Mouse (Mus musculus) left cerebral cortex, postnatal 4 days (tissue): ENCODE results near the gene Armc7. TPM values are rescaled to one million over a fixed set of nuclear protein-coding genes. Genes with fewer than 3 reads are reported as not detected.

Experiments used
- DNase-seq: peaks from one replicate; pipeline ENCODE4 v3.0.0-alpha.2; 2022
- intact Hi-C: fragments of 180-260 bp; cut with DNase I; formaldehyde crosslinking; loops from one replicate; pipeline ENCODE4 v1.15.1; 2025
- total RNA-seq, 2 experiments: library from RNA; stranded (reverse); gene quantifications; 2 replicates each; pipeline ENCODE4 v1.2.3; 2021

Armc7 gene
- 10 to 100 TPM in 1 of 2 experiments, 1 to 10 TPM in 1; 9.9 to 10.2 TPM for total RNA-seq

DNA sequence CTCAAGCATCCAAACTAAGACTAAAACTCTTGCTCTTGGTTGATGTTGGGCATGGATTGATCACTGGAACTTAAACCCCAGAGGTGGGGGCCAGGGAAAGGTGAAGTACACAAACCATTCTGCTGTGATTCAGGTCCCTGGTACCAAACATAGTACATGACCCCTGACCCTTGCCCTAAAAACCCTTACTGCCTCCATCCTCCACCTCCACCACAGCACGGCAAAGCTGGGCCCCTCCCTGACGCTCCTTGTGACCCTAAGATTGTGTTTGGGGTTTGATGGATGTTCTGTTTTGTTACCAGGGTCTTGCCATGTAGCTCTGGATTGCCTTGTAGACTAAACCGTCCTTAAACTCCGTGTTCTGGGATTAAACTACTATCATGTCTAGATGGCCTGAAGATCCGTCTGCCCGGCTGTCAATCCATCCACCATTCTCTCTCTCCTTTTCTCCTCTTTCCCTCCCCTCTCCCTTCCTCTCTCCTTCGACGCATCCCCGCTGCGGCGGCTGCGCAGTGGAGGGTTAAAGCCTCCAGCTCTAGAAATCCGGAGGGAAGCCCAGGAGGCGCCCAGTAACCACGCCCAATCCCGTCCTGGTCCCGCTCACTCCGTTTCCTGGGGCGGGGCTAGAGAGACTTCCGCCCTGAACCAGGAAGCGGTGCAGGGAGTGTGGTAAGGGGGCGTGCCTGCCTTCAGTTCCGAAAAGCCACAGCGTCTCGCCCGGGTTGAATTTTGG, at the start of gene Armc7:
Gene Armc7 (plus strand): TSS at position 643 of the 733 bp plus-strand sequence.
- peak; percentile 94 for DNase-seq
- intact Hi-C loops = no loop called here

DNA sequence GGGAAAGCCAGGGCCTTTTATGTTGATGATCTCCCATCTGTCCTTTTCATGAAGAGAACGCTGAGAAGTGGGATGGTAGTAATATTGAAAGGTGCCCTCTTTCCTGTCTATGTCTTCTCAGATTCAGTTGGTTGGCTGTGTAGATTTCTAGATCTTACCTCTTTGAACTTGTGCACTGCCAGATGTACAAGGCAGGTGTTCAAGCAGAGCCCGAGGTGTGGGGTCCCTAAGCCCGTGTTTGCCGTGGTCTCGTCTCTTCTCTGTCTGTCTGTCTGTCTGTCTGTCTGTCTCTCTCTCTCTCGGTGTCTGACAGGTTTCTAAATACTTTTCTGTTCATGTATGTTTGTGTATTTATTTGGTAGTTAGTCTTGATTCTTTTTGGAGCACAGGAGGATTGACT, 49.8 kb upstream of the Armc7 start:
- DNase-seq = no peak
- intact Hi-C loops = loop anchor here (5.0 kb wide), 1 partner anchor 47 kb away; no protein-coding TSS in a partner anchor

DNA sequence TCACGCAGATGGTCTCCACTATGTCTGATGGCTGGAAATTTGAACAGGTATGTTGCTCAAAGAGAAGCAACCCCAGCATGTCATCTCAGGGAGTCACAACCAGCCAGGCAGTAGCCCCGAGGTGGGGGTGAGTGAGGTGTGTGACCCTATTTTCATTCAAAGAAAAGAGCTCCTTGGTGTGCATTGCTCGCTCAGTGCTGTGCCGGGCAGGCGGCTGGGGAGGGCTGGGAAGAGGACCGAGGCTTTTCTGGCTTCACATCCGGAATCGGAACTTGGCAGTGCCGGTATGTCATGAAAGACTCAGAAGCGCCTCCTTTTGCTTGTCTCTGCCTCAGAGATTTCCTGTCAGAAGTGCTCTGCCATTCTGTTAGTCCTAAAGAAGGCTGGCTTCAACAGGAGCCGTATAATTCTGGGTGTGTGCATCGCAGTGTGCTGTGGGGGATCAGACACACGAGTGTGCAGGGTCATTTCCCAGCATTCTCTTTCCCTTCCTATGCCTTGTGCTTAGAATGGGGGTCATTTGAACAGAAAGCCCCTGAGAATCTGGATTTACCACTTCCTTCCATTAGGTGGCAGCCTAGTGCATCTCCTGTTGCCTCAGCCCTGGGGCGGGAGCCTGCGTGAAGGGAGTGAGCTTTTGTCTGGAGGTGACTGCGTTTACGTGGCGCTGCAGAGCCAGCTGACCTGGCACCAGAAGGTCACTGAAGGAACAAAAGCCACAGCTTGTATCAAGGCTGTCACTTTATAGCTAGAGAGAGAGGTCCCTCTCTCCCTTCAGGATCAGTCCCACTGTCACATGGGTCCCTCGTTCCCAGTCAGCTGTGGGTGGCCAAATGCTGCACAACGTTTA, 47.8 kb upstream of the Armc7 start:
- DNase-seq = peak; percentile 75
- intact Hi-C loops = loop anchor here (5.0 kb wide), 1 partner anchor 45 kb away; no protein-coding TSS in a partner anchor

DNA sequence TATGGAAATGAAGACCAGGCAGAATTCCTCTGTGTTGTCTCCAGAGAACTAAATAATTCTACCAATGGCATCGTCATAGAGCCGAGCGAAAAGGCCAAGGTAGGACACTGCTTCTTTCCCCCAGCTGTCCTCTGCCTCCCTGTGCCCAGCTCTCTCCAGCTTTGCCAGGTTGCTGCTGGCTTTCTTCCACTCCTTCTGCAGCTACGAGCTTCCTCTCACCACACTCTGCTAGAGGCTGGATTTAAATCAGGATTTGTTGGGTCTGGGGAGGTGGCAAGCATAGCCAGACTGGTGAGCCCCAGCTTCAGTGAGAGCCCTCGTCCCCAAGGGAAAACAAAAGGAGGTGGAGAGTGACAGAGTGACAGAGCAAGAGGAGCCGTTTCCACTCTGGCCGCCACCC, 46.2 kb upstream of the Armc7 start:
- intact Hi-C loops = loop anchor here (5.0 kb wide), 1 partner anchor 43 kb away; no protein-coding TSS in a partner anchor

DNA sequence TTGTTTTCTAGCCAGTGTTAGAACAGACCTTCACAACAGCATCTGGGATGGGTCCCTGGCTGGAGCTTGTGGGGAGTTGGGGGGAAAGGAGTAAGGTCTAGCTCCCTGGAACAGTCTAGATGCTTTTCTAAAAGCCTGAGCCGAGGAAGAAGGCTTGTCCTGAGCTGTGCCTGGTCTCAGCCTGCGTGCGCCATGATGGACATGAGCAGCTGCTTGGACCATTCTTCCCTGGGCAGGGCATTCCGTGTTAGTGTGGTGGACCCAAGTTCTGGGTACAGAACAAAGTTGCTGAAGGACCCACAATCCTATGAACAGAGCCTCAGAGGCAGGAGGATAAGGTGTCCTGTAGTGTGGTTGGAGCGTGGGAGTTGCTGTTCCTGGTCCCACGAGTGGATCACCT, 44.9 kb upstream of the Armc7 start:
- no peak for DNase-seq
- intact Hi-C loops = no loop called here

More for the DNA sequence above, 46.2 kb upstream of the Armc7 start:
- no peak for DNase-seq

DNA sequence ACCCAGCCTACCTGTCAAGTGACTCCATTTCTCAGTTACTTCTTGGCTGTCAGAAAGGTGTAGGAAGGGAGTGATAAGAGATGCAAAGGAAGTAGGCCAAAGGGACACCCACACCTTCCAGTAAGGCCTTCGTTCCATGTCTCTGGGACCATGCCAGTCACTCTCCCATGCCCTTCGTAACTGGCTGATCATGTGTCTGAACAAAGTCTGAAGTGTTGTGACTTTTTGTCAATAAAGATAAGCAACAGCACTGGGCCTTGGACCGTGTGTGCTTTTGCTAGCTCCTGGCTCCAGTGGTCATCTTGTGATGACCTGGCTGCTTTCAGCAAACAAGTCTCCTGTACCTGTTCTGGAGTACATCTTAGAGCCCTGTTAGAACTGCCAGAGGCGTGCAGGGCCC, 42.7 kb upstream of the Armc7 start:
- DNase-seq = no peak
- intact Hi-C loops = no loop called here

DNA sequence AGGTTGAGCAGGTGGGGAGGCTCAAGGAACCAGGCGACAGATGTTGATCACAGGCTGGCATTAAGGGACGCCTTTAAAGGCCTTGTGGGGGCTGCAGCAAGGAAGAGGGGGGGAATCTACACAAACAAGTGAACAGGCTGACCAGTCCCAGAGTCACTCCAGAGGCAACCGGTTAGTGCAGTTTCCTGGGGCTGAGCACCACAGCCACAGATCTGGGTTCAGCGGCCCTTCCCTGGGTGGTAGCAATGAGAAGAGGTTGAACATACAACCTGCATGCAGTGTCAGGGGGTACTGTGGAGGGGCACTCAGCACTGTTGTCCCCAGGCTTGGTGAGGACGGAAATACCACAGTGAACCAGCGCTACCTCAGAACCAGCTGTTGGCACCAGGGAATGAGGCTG, 42.1 kb upstream of the Armc7 start:
- intact Hi-C loops = no loop called here
- no peak for DNase-seq

DNA sequence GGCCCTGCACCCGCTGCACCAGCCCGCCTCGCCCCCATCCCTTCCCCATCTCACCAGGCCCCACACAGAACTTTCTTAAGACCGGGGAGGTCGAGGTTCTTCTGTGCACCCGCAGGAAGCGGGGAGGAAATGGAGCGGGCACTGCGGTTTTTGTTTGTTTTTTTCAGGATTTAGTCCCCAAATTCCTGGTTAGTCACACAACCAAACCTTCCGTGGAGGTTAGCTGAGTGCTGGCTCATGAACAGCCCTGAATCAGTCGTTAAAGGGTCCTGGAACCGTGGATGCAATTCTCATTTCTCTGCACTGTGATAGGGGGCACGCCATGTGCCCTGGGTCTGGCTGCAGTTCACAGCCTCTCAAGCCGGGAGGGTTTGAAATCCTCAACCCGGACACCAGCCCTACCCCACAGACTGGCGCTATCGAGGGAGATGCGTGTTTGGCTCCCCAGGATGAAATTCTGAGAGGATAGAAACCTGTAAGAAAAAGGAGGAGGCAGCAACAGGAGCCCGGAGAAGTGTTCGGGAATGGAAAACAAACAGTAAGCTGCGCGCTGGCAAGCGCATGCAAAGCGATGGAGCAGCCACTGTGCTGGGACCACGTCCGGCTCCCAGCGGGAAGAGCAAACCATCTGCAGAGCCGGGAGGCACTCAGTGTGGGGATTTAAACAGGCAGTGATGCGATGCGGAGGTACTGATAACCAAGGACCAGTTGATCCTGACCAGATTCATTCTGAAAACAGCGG, 39.7 kb upstream of the Armc7 start:
- intact Hi-C loops = no loop called here
- peak; percentile 52 for DNase-seq

DNA sequence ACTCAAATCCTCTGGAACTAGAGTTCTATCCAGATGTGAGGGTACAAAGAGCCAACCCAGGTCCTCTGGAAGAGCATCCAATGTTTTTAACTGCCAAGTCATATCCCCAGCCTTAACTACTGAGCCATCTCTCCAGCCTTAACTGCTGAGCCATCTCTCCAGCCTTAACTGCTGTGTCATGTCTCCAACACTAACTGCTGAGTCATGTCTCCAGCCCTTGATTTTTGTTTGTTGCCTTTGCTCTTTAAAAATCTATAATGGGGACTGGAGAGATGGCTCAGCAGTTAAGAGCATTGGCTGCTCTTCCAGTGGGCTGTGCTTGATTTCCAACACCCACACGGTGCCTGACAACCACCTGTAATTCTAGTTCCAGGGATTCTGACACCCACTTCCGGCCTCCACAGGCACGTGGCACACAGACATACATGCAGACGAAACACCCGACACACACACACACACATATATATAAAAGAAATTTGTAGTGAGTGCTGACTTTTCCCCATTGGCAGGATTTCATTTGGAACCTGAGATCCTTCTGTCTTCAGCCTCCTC, 37.8 kb upstream of the Armc7 start:
- no peak for DNase-seq

DNA sequence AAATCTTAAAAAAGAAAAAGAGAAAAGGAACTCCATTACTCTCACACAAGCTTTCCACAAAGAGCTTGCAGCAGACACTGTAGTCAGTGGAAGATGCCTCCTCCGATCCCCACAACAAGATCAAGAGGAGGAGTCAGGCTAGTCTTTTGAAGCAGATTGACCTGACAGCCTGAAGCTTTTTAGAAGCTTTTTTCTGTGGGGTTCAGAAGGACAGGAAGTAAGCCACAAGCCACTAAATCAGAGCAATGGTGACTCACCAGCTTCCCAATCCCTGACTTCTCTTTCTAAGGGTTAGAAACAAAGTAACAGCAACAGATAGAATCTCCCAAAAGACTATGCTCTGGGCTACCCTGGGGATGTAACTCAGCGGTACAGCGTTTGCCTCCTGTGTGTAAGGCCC, 36.1 kb upstream of the Armc7 start:
- DNase-seq = no peak
- intact Hi-C loops = no loop called here

More for the DNA sequence above, 37.8 kb upstream of the Armc7 start:
- intact Hi-C loops = no loop called here

DNA sequence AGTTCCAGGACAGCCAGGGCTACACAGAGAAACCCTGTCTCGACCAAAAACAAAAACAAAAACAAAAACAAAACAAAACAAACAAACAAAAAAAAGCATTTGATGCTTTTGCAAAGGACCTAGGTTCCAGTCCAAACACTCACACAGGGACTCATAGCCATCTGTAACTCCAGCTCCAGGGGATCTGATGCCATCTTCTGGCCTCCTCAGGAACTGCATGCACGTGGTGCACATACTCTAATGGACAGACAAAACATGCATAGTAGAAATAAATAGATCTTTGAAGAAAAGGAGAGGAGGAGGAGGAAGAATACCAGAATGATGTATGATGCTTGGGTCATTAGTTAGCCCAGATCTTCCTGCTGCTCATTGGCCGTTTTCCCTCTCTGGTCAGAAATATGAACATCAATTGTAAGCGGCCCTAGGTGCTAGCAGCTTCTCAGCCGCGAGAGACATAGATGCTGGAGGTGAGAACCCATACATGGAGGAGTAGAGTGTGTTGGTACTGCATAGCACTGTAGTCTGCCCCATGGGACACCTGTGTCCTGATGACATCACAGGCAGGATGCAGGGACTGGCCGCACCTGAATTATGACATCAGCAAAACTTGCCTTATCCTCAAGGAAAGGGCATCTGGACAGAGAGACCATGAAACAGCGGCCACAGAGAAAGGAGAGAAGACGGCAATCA, 35.4 kb upstream of the Armc7 start, which contains the start of gene Trim80:
Gene Trim80 (plus strand): TSS at position 640 of the 690 bp plus-strand sequence.
- no peak for DNase-seq
- intact Hi-C loops = no loop called here

DNA sequence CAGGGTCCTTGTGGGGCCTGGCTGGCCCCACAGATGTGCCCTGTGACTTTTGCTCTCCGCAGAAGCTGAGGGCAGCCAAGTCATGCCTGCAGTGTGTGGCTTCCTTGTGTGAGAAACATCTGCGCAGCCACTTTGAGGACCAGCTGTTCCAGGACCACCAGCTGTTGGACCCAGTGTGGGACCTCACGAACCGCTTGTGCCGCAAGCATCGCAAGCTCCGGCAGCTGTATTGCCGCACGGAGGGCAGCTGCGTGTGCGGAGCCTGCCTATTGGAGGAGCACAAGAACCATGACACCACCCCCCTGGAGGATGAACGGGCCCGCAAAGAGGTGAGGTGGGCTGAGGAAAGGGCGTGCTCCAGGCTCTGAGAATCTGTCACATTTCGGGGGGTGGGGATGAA, 34.0 kb upstream of the Armc7 start:
- DNase-seq = no peak
- intact Hi-C loops = no loop called here

DNA sequence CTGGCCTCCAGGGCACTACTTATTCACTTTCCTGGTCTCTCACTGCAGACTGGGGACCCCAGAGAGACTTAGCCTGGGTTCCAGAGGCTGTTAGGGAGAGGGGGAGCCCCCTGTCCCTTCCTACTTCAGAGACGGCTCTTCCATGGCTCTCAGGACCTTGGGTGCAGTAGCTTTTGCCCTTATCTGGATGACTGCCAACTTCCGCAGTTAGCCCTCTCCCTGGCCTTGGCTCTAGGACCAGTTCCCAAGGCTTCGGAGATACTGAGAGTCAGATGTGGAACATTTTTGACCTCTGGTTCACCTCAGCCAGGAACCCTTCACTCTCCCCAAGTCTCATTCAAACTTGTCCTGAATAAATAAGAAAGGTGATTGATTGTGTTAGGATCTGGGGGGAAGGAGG, 28.6 kb upstream of the Armc7 start:
- intact Hi-C loops = no loop called here
- no peak for DNase-seq

DNA sequence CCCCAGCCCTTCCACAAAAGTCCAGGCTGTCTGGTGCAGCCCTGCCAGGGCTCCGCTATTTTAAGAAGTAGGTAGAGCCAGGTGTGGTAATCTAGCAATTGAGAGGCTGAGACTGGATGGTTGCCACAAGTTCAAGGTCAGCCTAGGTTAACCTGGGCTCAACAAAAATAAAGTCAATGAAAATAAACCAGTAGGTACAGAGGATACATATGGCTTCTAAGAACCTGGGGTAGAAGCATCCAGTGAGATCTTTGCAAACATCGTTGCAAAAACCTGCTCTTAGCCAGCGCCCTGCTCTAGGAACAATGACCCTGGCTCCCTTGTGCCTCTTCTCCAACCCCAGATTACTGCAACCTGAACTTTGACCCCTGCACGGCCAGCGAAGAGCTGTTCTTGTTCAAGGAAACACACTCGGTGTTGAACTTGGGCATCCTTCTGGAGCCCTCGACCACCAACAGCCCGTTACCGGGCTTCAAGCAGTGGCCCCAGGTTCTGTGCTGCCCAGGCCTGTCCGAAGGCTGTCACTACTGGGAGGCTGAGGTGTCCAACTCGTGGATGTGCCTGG, 28.1 kb upstream of the Armc7 start:
- DNase-seq = no peak
- intact Hi-C loops = no loop called here

DNA sequence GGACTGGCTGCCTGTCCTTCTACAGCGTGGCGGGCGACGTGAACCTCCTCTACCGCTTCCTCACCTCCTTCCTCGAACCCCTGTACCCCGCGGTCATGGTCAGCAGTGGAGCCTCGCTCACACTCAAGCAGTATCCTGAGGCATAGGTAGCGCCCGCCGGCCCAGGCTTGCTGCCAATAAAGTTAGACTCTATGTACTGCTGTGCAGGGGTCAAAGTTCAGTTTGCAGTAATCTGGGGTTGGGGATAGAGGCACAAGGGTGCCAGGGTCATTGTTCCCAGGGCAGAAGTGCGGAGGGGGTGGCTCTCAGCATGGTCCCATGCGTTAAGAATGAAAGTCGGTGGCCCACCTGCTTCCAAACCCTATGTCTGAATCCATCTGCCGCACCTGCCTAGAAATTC, 27.4 kb upstream of the Armc7 start:
- DNase-seq = no peak
- intact Hi-C loops = no loop called here

DNA sequence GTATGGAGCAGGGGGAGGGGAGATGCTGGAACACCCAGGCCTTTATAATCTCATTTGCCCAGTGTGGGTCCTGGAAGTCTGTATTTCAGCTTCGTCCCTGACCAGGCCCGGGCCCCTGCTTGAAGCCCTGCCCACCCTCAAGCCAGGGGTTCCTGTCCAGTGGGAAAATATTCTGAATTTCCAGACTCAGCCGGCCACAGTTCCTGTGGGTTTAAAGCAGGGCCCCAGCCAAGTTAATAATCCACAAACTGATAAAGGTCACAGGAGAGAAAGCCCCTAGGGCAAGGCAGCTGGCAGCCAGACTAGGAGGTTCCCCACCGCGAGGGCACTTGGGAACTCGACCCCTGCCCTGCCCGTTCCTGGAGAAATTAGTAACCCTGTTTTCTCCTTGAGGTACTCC, 26.5 kb upstream of the Armc7 start:
- DNase-seq = no peak
- intact Hi-C loops = no loop called here

DNA sequence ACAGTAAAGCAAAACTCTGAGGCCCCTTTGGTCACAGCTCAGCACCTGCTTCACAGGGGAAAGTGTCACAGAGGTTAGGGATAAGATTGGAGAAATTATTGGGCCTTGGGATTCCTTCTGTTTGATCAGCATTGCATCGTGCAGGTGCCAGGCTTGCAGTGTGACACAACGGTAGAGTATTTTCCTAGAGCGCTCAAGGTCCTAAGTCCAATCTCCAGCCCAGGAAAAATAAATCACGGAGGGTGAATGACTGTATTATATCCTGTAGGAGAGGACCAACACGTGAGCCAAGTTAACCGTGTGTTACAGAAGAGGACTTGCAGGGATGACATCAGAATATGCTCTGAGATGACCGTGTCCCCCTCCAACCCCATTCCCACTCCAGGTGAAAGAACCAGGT, 25.3 kb upstream of the Armc7 start:
- intact Hi-C loops = no loop called here
- DNase-seq = no peak

DNA sequence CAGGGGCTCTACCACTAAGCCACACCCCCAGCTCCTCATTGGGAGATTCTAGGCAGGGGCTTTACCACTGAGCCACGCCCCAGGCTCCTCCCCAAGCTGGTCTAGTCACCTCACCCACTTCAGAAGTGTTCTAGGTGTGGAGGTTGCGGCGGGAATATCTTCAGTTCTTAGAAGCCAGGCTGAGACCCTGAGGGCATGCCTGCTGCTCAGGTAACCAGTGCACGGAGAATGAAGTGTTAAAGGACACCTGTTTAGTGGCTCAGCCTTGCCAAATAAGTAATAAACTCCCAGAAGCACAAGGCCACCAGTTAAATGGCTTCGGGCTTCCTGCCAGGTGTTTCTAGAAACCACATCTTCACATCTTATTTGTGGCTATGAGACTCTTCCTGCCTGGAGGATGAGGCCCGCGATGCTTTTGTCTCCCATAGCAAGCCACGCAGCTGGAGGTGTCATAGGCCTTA, 23.7 kb upstream of the Armc7 start:
- intact Hi-C loops = loop anchor here (2.0 kb wide), 1 partner anchor 15 kb away; no protein-coding TSS in a partner anchor
- DNase-seq = no peak

DNA sequence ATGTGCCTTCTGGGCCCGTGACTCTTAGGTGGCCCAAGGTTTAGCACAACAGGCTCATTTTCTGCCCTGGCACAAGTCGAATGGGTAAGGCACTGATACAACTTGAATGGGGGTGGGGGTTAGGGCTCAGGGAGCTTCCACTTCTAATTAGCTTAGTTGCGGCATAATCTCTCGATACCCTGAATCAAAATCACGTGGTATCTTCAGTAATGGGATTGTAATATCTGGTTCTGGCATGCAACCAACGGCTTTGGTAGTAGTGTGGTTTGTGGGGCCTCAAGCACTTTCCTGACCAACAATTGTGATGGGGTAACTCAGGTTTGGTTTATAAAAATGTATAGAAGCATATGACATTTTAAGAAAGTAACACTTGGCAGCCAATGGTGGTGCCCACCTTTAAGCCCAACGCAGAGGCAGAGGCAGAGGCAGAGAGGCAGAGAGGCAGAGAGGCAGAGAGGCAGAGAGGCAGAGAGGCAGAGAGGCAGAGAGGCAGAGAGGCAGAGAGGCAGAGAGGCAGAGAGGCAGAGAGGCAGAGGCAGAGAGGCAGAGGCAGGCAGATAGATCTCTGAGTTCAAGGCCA, 23.1 kb upstream of the Armc7 start:
- intact Hi-C loops = loop anchor here (2.0 kb wide), 1 partner anchor 14 kb away; no protein-coding TSS in a partner anchor
- no peak for DNase-seq
